Mouse (Mus musculus): Measurements from ENCODE around the gene Lst1. TPM values are rescaled to one million over a fixed set of nuclear protein-coding genes. Genes with fewer than 3 reads are reported as not detected.
"Not testable (repeated sequence)": the region's sequence is repeated elsewhere in the genome, so short reads cannot be mapped to it uniquely, and the experiment has no call there.

Lst1 gene
- total and polyA plus RNA-seq, 2 experiments from 2014 or later, result 7.8 to 26.7 TPM

DNA sequence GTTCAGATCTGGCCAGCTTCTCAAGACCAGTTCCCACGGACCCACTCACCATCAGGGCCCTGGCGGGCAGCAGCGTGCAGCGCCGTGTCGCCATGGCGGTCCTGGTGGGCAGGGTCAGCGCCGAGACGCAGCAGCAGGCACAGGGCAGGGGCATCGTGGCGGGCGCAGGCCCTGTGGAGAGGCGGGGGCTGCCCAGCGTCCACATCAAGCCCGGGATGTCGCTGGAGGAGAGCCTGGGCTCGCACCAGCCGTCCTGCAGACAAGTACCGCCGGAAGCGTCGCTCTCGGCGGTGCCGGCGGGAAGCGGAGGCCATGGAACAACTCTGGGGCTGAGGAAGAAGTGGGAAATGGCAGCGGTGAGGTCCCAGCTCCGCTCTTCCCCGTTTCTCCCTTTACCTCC lies 46.7 kb upstream of the Lst1 start:
- peaks cover 24% of the 10 kb centered on the region for H3K36me3 ChIP-seq (ENCODE audit: insufficient read depth, low read length)
- H3K27ac ChIP-seq (ENCODE audit: low read depth, low read length), result peak overlapping the region; percentile 92
- H3K4me3 ChIP-seq (ENCODE audit: low read depth, low read length), result peak overlapping the region; percentile 42
- TF ChIP-seq CTCF (IDR thresholded peaks at IDR 0.05), result no peak
- no peaks in the 10 kb centered on the region for H3K9me3 ChIP-seq (ENCODE audit: low read length)
- no peak for DNase-seq (ENCODE audit: low spot score)
- peak overlapping the region; percentile 66 for H3K9ac ChIP-seq (replicated peaks; ENCODE audit: low read length, poor library complexity, severe bottlenecking)
- peak overlapping the region; percentile 89 for H3K4me2 ChIP-seq (ENCODE audit: low read depth, low read length, poor library complexity, severe bottlenecking)
- H3K4me1 ChIP-seq (ENCODE audit: insufficient read depth, low read length), result peaks cover 5% of the 10 kb centered on the region; the same call in 1 of the 2 replicates
- ATAC-seq (ENCODE audit: low FRiP score), result no peak
- no peaks in the 10 kb centered on the region for H3K27me3 ChIP-seq (ENCODE audit: insufficient read depth, low read length)
- WGBS, result 4% methylated on average over 27 of the region's 31 CpGs

DNA sequence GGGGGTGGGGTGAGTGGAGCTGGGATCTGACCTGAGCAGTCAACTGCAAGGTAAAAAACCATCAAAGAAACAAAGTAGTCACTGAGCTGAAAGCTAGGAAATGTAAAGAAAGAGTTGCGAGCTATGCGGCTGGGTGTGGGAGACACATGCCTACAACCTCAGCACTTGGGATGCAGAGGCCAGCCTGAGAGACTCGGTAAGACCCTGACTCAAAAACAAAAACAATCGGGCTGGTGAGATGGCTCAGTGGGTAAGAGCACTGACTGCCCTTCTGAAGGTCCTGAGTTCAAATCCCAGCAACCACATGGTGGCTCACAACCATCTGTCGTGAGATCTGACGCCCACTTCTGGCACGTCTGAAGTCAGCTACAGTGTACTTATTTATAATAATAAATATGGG lies 45.9 kb upstream of the Lst1 start:
- H3K9me3 ChIP-seq (ENCODE audit: low read length); H3K27me3 ChIP-seq (ENCODE audit: insufficient read depth, low read length); H3K9ac ChIP-seq (replicated peaks; ENCODE audit: low read length, poor library complexity, severe bottlenecking); H3K4me3 ChIP-seq (ENCODE audit: low read depth, low read length); H3K27ac ChIP-seq (ENCODE audit: low read depth, low read length); DNase-seq (ENCODE audit: low spot score); H3K4me2 ChIP-seq (ENCODE audit: low read depth, low read length, poor library complexity, severe bottlenecking); H3K4me1 ChIP-seq (ENCODE audit: insufficient read depth, low read length); ATAC-seq (ENCODE audit: low FRiP score): not testable (repeated sequence)
- WGBS, result 84% methylated on average over 7 of the region's 7 CpGs
- peaks cover 32% of the 10 kb centered on the region for H3K36me3 ChIP-seq (ENCODE audit: insufficient read depth, low read length)

DNA sequence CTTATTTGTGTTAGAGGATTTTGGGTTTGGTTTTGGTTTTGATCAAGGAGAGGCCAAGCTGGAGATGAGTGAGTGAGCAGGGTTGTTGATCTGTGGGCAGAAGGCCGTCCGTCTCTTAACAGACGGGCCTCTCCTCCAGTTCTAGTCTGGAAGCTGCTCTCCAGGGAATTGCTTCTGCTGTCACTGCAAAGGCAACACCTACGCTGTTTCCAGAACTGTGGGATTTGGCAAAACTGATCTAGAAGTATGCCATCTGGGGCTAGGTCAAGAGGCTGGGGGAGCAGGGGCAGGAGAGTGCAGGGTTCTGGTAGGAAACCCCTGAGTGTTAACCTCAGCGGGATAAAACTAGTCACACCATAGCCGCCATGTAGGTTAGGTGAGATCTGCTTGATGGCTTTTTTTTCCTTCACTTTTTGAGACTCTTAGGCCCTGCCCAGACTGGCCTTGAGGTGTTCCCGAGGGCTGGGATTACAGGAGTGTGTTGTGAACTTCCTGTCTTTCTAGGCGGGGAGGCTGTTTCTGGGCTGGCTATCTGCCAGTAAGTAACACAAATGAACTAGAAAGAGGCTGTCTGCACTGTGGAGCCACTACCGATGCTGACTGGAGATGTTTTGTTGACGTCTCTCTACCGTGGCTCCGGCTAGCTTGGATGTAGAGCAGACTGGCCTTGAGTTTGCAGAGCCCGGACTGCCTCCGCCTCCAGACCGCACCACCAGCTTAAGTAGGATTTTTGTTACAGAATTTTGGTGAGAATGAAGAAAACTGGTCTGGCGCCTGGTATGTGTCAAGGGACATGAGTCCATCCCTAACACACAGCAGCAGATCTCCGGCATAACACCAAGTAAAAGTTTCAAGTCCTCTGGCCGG lies 45.1 kb upstream of the Lst1 start, which contains the start of gene Atp6v1g2:
Gene Atp6v1g2 (plus strand): TSS at position 547 of the 867 bp plus-strand sequence.
- H3K9ac ChIP-seq (replicated peaks; ENCODE audit: low read length, poor library complexity, severe bottlenecking), result no peak within 1 kb of the TSS
- H3K27me3 ChIP-seq (ENCODE audit: insufficient read depth, low read length), result no peaks in the 10 kb centered on the region
- peaks cover 36% of the 10 kb centered on the region for H3K36me3 ChIP-seq (ENCODE audit: insufficient read depth, low read length)
- ATAC-seq (ENCODE audit: low FRiP score), result no peak
- H3K9me3 ChIP-seq (ENCODE audit: low read length), result no peaks in the 10 kb centered on the region
- H3K27ac ChIP-seq (ENCODE audit: low read depth, low read length), result no peak within 1 kb of the TSS
- 76% methylated on average over 18 of the region's 18 CpGs for WGBS
- peaks cover 5% of the 10 kb centered on the region; the same call in 1 of the 2 replicates for H3K4me1 ChIP-seq (ENCODE audit: insufficient read depth, low read length)
- TF ChIP-seq CTCF (IDR thresholded peaks at IDR 0.05), result no peak
- H3K4me3 ChIP-seq (ENCODE audit: low read depth, low read length), result peak within 1 kb of the TSS; percentile 42; the same call in 1 of the 2 replicates
- DNase-seq (ENCODE audit: low spot score), result no peak
- peak within 1 kb of the TSS; percentile 89; the same call in 1 of the 2 replicates for H3K4me2 ChIP-seq (ENCODE audit: low read depth, low read length, poor library complexity, severe bottlenecking)

DNA sequence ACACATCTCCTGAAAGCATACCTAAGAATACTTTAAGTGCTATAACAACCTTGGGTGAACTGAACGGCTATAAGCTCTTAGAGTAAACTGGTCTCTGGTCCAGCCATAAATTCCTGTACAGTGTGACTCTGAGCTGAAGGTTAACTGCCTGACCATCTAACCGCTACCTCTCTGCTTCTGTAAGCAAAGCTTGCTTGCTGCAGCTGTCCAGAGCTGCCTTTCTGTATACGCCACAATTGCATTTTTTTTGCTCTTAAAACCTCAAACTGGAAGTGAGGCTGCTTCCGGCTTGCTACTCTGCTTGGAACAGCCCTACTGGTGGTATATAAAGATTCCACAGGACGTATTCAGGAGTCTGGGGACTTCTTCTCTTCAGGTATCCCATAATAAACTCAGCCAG lies 44.4 kb upstream of the Lst1 start:
- WGBS, result 89% methylated on average over 5 of the region's 5 CpGs
- H3K4me3 ChIP-seq (ENCODE audit: low read depth, low read length), result no peak overlapping the region
- H3K4me2 ChIP-seq (ENCODE audit: low read depth, low read length, poor library complexity, severe bottlenecking), result no peak overlapping the region
- no peak for ATAC-seq (ENCODE audit: low FRiP score)
- no peak for TF ChIP-seq CTCF (IDR thresholded peaks at IDR 0.05)
- H3K27ac ChIP-seq (ENCODE audit: low read depth, low read length), result no peak overlapping the region
- no peaks in the 10 kb centered on the region for H3K9me3 ChIP-seq (ENCODE audit: low read length)
- H3K9ac ChIP-seq (replicated peaks; ENCODE audit: low read length, poor library complexity, severe bottlenecking), result no peak overlapping the region
- peaks cover 42% of the 10 kb centered on the region for H3K36me3 ChIP-seq (ENCODE audit: insufficient read depth, low read length)
- no peaks in the 10 kb centered on the region for H3K27me3 ChIP-seq (ENCODE audit: insufficient read depth, low read length)
- H3K4me1 ChIP-seq (ENCODE audit: insufficient read depth, low read length), result peaks cover 5% of the 10 kb centered on the region; the same call in 1 of the 2 replicates
- no peak for DNase-seq (ENCODE audit: low spot score)

DNA sequence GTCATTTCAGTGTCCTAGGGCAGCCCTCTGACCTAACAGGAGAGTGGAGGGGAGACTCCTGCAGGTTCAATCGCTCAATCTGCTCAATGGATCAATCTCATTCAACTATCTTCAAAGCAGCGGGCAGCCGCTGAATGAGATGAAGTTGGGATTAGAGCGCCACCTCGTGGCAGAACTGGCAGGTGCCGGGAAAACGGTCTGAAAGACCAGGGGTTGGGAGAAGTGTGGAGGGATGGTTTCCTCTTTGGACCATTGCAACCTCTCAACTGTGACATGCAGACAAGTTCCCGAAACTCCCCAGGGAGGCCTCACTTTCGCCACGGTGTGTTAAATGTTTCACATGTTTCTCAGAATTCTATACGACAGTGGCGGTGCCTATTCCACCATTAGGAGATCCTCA lies 43.8 kb upstream of the Lst1 start:
- H3K4me2 ChIP-seq (ENCODE audit: low read depth, low read length, poor library complexity, severe bottlenecking), result no peak overlapping the region; the same call in 1 of the 2 replicates
- peak; percentile 92 for TF ChIP-seq CTCF (IDR thresholded peaks at IDR 0.05)
- no peaks in the 10 kb centered on the region for H3K9me3 ChIP-seq (ENCODE audit: low read length)
- H3K27me3 ChIP-seq (ENCODE audit: insufficient read depth, low read length), result no peaks in the 10 kb centered on the region
- peak; percentile 86 for DNase-seq (ENCODE audit: low spot score)
- H3K4me3 ChIP-seq (ENCODE audit: low read depth, low read length), result no peak overlapping the region
- H3K36me3 ChIP-seq (ENCODE audit: insufficient read depth, low read length), result peaks cover 46% of the 10 kb centered on the region
- no peak overlapping the region for H3K27ac ChIP-seq (ENCODE audit: low read depth, low read length)
- ATAC-seq (ENCODE audit: low FRiP score), result no peak
- 10% methylated on average over 12 of the region's 12 CpGs for WGBS
- no peak overlapping the region for H3K9ac ChIP-seq (replicated peaks; ENCODE audit: low read length, poor library complexity, severe bottlenecking)
- H3K4me1 ChIP-seq (ENCODE audit: insufficient read depth, low read length), result peaks cover 5% of the 10 kb centered on the region; the same call in 1 of the 2 replicates

DNA sequence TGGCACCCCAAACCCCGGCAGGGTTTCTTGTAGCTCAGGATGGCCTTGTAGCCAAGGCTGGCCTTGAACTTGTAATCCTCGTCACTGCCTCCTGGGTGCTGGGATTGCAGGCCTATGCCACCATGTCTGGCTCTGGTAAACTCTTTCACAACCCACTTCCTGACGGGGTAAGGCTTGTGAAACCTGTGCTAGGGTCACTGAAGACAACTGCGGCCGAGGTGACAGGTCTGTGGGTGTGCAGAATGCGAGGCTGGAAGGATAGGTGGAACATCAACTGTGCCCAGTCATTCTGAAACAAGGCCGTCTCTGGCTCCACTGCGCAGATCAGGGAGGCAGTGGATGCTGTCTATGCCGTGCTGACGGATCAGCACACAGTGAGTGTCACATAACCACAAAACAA lies 42.8 kb upstream of the Lst1 start:
- Histone ChIP-seq H3K4me2 (ENCODE audit: low read depth, low read length, poor library complexity, severe bottlenecking) (no peak overlapping the region), H3K9ac (replicated peaks; ENCODE audit: low read length, poor library complexity, severe bottlenecking) (no peak overlapping the region), H3K4me3 (ENCODE audit: low read depth, low read length) (no peak overlapping the region), H3K9me3 (ENCODE audit: low read length) (no peaks in the 10 kb centered on the region), H3K27me3 (ENCODE audit: insufficient read depth, low read length) (no peaks in the 10 kb centered on the region), H3K36me3 (ENCODE audit: insufficient read depth, low read length) (peaks cover 46% of the 10 kb centered on the region), H3K27ac (ENCODE audit: low read depth, low read length) (no peak overlapping the region), H3K4me1 (ENCODE audit: insufficient read depth, low read length) (peaks cover 5% of the 10 kb centered on the region; the same call in 1 of the 2 replicates)
- TF ChIP-seq CTCF (IDR thresholded peaks at IDR 0.05), result no peak
- DNase-seq (ENCODE audit: low spot score), result no peak
- ATAC-seq (ENCODE audit: low FRiP score), result no peak
- 93% methylated on average over 10 of the region's 10 CpGs for WGBS
